Mouse (Mus musculus): ENCODE measurements at regions not wholly inside any gene's neighbourhood (a gene's known extent, or its start where the extent isn't known, plus 50 kb on each side); places are given as distances from the start of the nearest gene placed in this dataset.

DNA sequence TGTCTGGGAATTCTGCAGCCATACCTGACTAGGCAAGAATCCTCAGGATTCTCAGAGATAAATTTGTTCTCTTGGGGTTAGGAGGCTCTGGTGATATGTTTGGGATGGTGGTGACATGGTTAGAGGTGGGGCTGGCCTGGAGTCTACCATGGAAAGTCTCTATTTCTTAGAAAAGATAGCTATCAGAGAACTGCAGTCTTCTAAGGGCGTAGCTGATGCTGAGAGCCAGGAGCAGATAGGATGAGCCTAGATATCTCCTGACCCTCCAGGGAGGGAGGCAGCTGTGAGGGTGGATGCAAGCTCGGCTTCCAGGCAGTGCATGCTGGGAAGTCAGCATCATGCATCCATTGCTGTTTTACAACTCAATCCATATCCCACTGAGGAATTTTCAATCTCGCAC, 61.6 kb upstream of the Cxcl14 start:
- H3K4me2 ChIP-seq (ENCODE audit: insufficient read depth, low read depth, poor library complexity, severe bottlenecking), result no peak overlapping the region
- dilution Hi-C loops (cut with MboI; ENCODE audit: extremely low pct_ligation_motif_present, extremely low pct_unique_long_range_greater_than_20kb, low sequenced_read_pairs) (no loop called here), in situ Hi-C loops (cut with MboI; ENCODE audit: low pct_ligation_motif_present, low pct_unique_long_range_greater_than_20kb, low sequenced_read_pairs) (no loop called here)
- no peak for DNase-seq (ENCODE audit: extremely low read depth)
- H3K9me3 ChIP-seq (replicated peaks; ENCODE audit: low read length), result no peaks in the 10 kb centered on the region
- no peak overlapping the region for H3K27ac ChIP-seq (ENCODE audit: insufficient read depth, low read depth)
- H3K4me1 ChIP-seq (ENCODE audit: control insufficient read depth in 1 of 2, insufficient read depth in 2 of 2), result peaks cover 0 to 5% of the 10 kb centered on the region in 2 experiments; a peak in 1 of 4 replicates
- TF ChIP-seq NRF1 (IDR thresholded peaks at IDR 0.05; ENCODE audit: low read depth, low read length) (no peak), MEF2A (IDR thresholded peaks at IDR 0.05; ENCODE audit: borderline replicate concordance, low read depth, low read length) (no peak), USF2 (conservative IDR thresholded peaks at IDR 0.05; ENCODE audit: low read depth, low read length) (no peak), EP300 (IDR thresholded peaks at IDR 0.05; ENCODE audit: low read length) (no peak), KAT2A (IDR thresholded peaks at IDR 0.05; ENCODE audit: insufficient replicate concordance, low read length) (no peak), SMC3 (IDR thresholded peaks at IDR 0.05; ENCODE audit: low read depth, low read length) (no peak), GABPA (IDR thresholded peaks at IDR 0.05; ENCODE audit: insufficient replicate concordance, low read depth, low read length) (no peak), PAX5 (IDR thresholded peaks at IDR 0.05; ENCODE audit: low read length) (no peak), JUN (IDR thresholded peaks at IDR 0.05; ENCODE audit: insufficient read depth, low read depth, low read length) (no peak), NELFE (IDR thresholded peaks at IDR 0.05; ENCODE audit: low read depth, low read length) (no peak), IRF4 (IDR thresholded peaks at IDR 0.05; ENCODE audit: low read depth, low read length) (no peak)
- no peaks in the 10 kb centered on the region for H3K36me3 ChIP-seq (replicated peaks in 1 of 2; ENCODE audit: control insufficient read depth in 1 of 2, insufficient read depth in 1 of 2, low read length in 1 of 2)
- no peaks in the 10 kb centered on the region for H3K79me2 ChIP-seq (replicated peaks; ENCODE audit: control insufficient read depth, extremely low read depth, insufficient read depth, poor library complexity, severe bottlenecking)
- no peak overlapping the region for H3K4me3 ChIP-seq (replicated peaks in 1 of 3; ENCODE audit: low read depth in 2 of 3, low read length in 2 of 3, poor library complexity in 1 of 3)
- peaks cover 59% of the 10 kb centered on the region for H3K27me3 ChIP-seq (replicated peaks)
- no peak overlapping the region for H3K9ac ChIP-seq (ENCODE audit: insufficient read depth, low read depth)

DNA sequence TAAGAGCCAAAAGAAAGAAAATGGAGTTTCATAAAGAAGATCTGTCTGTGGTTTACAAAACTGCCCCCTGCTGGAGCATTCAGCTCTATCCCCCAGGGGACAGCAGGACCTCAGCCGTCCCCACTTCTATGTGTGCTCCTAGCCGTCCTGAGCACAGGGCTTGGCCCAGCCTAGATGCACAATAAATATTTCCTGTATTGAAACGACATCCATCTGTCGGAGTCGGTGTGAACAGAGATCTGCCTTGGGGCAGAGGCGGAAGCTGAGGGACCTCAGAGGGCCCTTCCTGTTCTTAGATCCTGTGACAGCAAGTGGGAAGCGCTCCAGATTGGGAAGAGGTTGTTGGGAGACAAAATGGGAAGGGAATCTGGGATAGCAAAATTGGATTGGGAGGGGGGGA, 62.5 kb upstream of the Cxcl14 start:
- no peak for DNase-seq (ENCODE audit: extremely low read depth)
- Histone ChIP-seq H3K4me3 (replicated peaks in 1 of 3; ENCODE audit: low read depth in 2 of 3, low read length in 2 of 3, poor library complexity in 1 of 3) (no peak overlapping the region), H3K9ac (ENCODE audit: insufficient read depth, low read depth) (no peak overlapping the region), H3K4me1 (ENCODE audit: control insufficient read depth in 1 of 2, insufficient read depth in 2 of 2) (peaks cover 0 to 5% of the 10 kb centered on the region in 2 experiments; a peak in 1 of 4 replicates), H3K36me3 (replicated peaks in 1 of 2; ENCODE audit: control insufficient read depth in 1 of 2, insufficient read depth in 1 of 2, low read length in 1 of 2) (no peaks in the 10 kb centered on the region), H3K27me3 (replicated peaks) (peaks cover 52% of the 10 kb centered on the region), H3K9me3 (replicated peaks; ENCODE audit: low read length) (no peaks in the 10 kb centered on the region), H3K79me2 (replicated peaks; ENCODE audit: control insufficient read depth, extremely low read depth, insufficient read depth, poor library complexity, severe bottlenecking) (no peaks in the 10 kb centered on the region), H3K27ac (ENCODE audit: insufficient read depth, low read depth) (no peak overlapping the region), H3K4me2 (ENCODE audit: insufficient read depth, low read depth, poor library complexity, severe bottlenecking) (no peak overlapping the region)
- dilution Hi-C loops (cut with MboI; ENCODE audit: extremely low pct_ligation_motif_present, extremely low pct_unique_long_range_greater_than_20kb, low sequenced_read_pairs), result no loop called here
- in situ Hi-C loops (cut with MboI; ENCODE audit: low pct_ligation_motif_present, low pct_unique_long_range_greater_than_20kb, low sequenced_read_pairs), result no loop called here
- TF ChIP-seq CTCF (conservative IDR thresholded peaks at IDR 0.05 in 1 of 2, IDR thresholded peaks at IDR 0.05 in 1 of 2; ENCODE audit: low read depth in 2 of 2, low read length in 2 of 2) (peak in 1 of 2 experiments; percentile 44; a peak in 2 of 4 replicates), BHLHE40 (IDR thresholded peaks at IDR 0.05; ENCODE audit: low read depth, low read length) (no peak), MAZ (IDR thresholded peaks at IDR 0.05; ENCODE audit: low read depth, low read length) (no peak), SMC3 (IDR thresholded peaks at IDR 0.05; ENCODE audit: low read depth, low read length) (peak; percentile 10; the same call in 1 of the 2 replicates), PAX5 (IDR thresholded peaks at IDR 0.05; ENCODE audit: low read length) (no peak), POLR2A (IDR thresholded peaks at IDR 0.05; ENCODE audit: low read depth, low read length) (no peak)
